17 mouse cellular contexts compared by ENCODE assay signal in genomic region chr14:60388332-60388731, GRCm38 (mm10). TPM values are rescaled to one million over a fixed set of nuclear protein-coding genes. Genes with fewer than 3 reads are reported as not detected.
"Had no signal": no experiment of that assay in that cellular context is flagged by ENCODE, and none has a peak within 500 bp of the region (broad histone marks: within the 10 kb centered on the region; RNA-seq: fewer than 3 reads in every experiment).

No protein-coding gene starts in this region.

- H3K4me3 ChIP-seq: lung, embryonic 15.5 days; megakaryocyte, embryonic 14.5 days; midbrain, embryonic 13.5 days; midbrain, embryonic 15.5 days; neural tube, embryonic 12.5 days had no signal

- H3K4me1 ChIP-seq: lung, embryonic 15.5 days; megakaryocyte, embryonic 14.5 days had no signal

- H3K4me2 ChIP-seq: lung, embryonic 15.5 days; midbrain, embryonic 11.5 days; midbrain, embryonic 13.5 days; midbrain, embryonic 15.5 days; neural tube, embryonic 12.5 days had no signal

- ATAC-seq: lung, postnatal 0 days; midbrain, embryonic 13.5 days; midbrain, embryonic 15.5 days had no signal

- H3K9ac ChIP-seq: liver, embryonic 14.5 days; lung, embryonic 15.5 days; midbrain, embryonic 13.5 days; midbrain, embryonic 15.5 days; neural tube, embryonic 12.5 days had no signal

- H3K27ac ChIP-seq: liver, embryonic 14.5 days; lung, embryonic 15.5 days; macrophage; midbrain, embryonic 13.5 days; midbrain, embryonic 15.5 days; neural tube, embryonic 12.5 days had no signal

- H3K36me3 ChIP-seq: lung, embryonic 15.5 days; midbrain, embryonic 15.5 days; neural tube, embryonic 12.5 days had no signal

- H3K9me3 ChIP-seq: lung, embryonic 15.5 days; megakaryocyte, embryonic 14.5 days; midbrain, embryonic 13.5 days; midbrain, embryonic 15.5 days; neural tube, embryonic 12.5 days had no signal

- DNase-seq: lung, adult 2 months; lung, postnatal 14 days; lung, postnatal 36 days; right cerebral cortex, postnatal 14 days; thymus, adult 18-20 months; thymus, postnatal 14 days; thymus, postnatal 36 days had no signal

- H3K27me3 ChIP-seq: lung, embryonic 15.5 days; midbrain, embryonic 13.5 days; midbrain, embryonic 15.5 days; neural tube, embryonic 12.5 days had no signal

RNA-seq across cellular contexts. Expression of gene Amer2, which starts 15.3 kb away (rescaled TPM):
- total RNA-seq: monocyte, adult 5-6 weeks had no signal
- polyA plus RNA-seq: macrophage had no signal
